Comparison of ENCODE assay signal across 9 mouse cellular contexts in the genomic region with DNA sequence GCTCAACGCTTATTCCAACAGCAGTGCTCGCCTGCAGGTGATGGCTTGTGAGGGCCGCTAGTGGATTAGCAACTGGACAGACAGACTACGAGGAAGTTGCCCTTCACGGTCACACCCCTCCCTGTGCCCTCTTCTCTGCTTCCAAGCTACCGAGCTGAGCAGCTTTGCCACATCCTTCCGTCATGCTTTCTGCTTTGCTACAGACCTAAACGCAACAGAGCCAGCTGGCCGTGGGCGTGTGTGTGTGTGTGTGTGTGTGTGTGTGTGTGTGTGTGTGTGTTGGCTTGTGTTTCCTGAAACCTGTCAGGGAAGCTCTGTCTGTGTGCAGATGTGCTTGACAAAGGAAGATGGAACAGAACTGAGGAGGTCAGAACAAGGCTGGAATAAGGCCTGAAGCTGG. TPM values are rescaled to one million over a fixed set of nuclear protein-coding genes. Genes with fewer than 3 reads are reported as not detected.
A peak's percentile ranks its signal among the peaks of the same experiment; 100 is the strongest.
DNase-seq lines count a peak whose midpoint lies in the region; ATAC-seq and TF ChIP-seq lines count a peak whose summit lies in the region.
"Had no signal": no experiment of that assay in that cellular context is flagged by ENCODE, and none has a peak within 500 bp of the region (broad histone marks: within the 10 kb centered on the region; RNA-seq: fewer than 3 reads in every experiment).

No protein-coding gene starts in this region.

- peaks cover 3% of the 10 kb centered on the region; the same call in 1 of the 2 replicates for H3K4me1 ChIP-seq in cerebellum, adult 2 months (ENCODE audit: control insufficient read depth, insufficient read depth, low read length)
- H3K4me1 ChIP-seq: neural tube, embryonic 15.5 days had no signal

- DNase-seq in CD4-positive, CD25-positive, alpha-beta regulatory T cell, adult 2 months (ENCODE audit: low read depth, low spot score) = peak; percentile 79
- peak; percentile 44 to 56 for DNase-seq in layer of hippocampus, postnatal 14 days (ENCODE audit: low spot score in 2 of 2)
- peak; percentile 61 for DNase-seq in right cerebral cortex, postnatal 25 days
- no peak for DNase-seq in adipocyte (ENCODE audit: low spot score)
- no peak for DNase-seq in heart, adult 8-10 months (ENCODE audit: low spot score)
- DNase-seq in urinary bladder, postnatal 25 days (ENCODE audit: low spot score) = no peak
- DNase-seq in cerebellum, adult 2 months = no peak

- H3K27me3 ChIP-seq in cerebellum, adult 2 months (ENCODE audit: control insufficient read depth, insufficient read depth, low read length) = no peaks in the 10 kb centered on the region
- H3K27me3 ChIP-seq: neural tube, embryonic 15.5 days had no signal

- no peak for TF ChIP-seq POLR2A in cerebellum, adult 2 months (IDR thresholded peaks at IDR 0.05; ENCODE audit: borderline replicate concordance, insufficient read depth, low read length)

- no peak overlapping the region for H3K27ac ChIP-seq in cerebellum, adult 2 months (ENCODE audit: insufficient read depth, low read length)
- H3K27ac ChIP-seq: neural tube, embryonic 15.5 days had no signal

- WGBS in cerebellum, adult 2 months = 51% methylated on average over 10 of the region's 10 CpGs

- TF ChIP-seq CTCF in cerebellum, adult 2 months (IDR thresholded peaks at IDR 0.05; ENCODE audit: borderline replicate concordance, insufficient read depth, low read depth, low read length) = no peak

- no peak overlapping the region for H3K4me3 ChIP-seq in cerebellum, adult 2 months (replicated peaks; ENCODE audit: insufficient read depth, low read depth, low read length)
- H3K4me3 ChIP-seq: neural tube, embryonic 15.5 days had no signal

- ATAC-seq in common myeloid progenitor, adult 5-6 weeks (replicated peaks; ENCODE audit: low read depth, poor library complexity, severe bottlenecking) = peak; percentile 93

RNA-seq across cellular contexts. Expression of a gene that starts 35.9 kb away (rescaled TPM):
- total RNA-seq in common myeloid progenitor, adult 5-6 weeks (2017) = 1.0 TPM in 1 of 2 replicates, not detected in the other
- 1 to 10 TPM; 4.7 TPM for total RNA-seq in layer of hippocampus, postnatal 14 days (2021)
- under 1 TPM in 2 of 4 experiments, not detected in 2; 0.20 to 0.78 TPM for total RNA-seq in heart, adult 8-10 months (2022)
- 1.5 and 1.8 TPM in 2 replicates for polyA plus RNA-seq in cerebellum, adult 2 months (2012; rRNA removed)

Comparison
In these comparisons a context has a peak if more than half of its experiments do, and no peak if none do; other contexts are left out.
1. DNase-seq: peak in CD4-positive, CD25-positive, alpha-beta regulatory T cell, adult 2 months (single experiment), layer of hippocampus, postnatal 14 days (2 of 2) and right cerebral cortex, postnatal 25 days (single experiment); none in adipocyte (single experiment), heart, adult 8-10 months (single experiment), urinary bladder, postnatal 25 days (single experiment) and cerebellum, adult 2 months (0 of 2).